Mouse (Mus musculus): ENCODE measurements around the gene Itsn1. TPM values are rescaled to one million over a fixed set of nuclear protein-coding genes. Genes with fewer than 3 reads are reported as not detected.

The Itsn1 gene
- total and polyA plus RNA-seq, 2 experiments from 2014 or later: 43.5 to 90.5 TPM

- 60% methylated on average over 14 of the region's 14 CpGs for WGBS
- no peaks in the 10 kb centered on the region for H3K9me3 ChIP-seq (ENCODE audit: low read length)
- H3K36me3 ChIP-seq (ENCODE audit: insufficient read depth): peaks cover 57% of the 10 kb centered on the region
- peak overlapping the region; percentile 24 for H3K27ac ChIP-seq (ENCODE audit: low read depth, low read length)
- ATAC-seq (peak; percentile 36; the same call in 1 of the 2 replicates), DNase-seq (no peak)
- no peak overlapping the region for H3K9ac ChIP-seq
- H3K4me2 ChIP-seq (ENCODE audit: low read depth): no peak overlapping the region
- H3K4me3 ChIP-seq (ENCODE audit: low read depth, low read length): no peak overlapping the region
- TF ChIP-seq CTCF (IDR thresholded peaks at IDR 0.05; ENCODE audit: low read depth): no peak
- H3K4me1 ChIP-seq (ENCODE audit: insufficient read depth): no peaks in the 10 kb centered on the region
- H3K27me3 ChIP-seq (ENCODE audit: insufficient read depth, low read length): no peaks in the 10 kb centered on the region
Observed at GRCm38 (mm10) chr16:91860471-91861125, 131.5 kb downstream of the Itsn1 start.

GRCm38 (mm10) chr16:91861784-91862371, 132.8 kb downstream of the Itsn1 start:
- Histone ChIP-seq H3K36me3 (ENCODE audit: insufficient read depth) (peaks cover 55% of the 10 kb centered on the region), H3K4me1 (ENCODE audit: insufficient read depth) (no peaks in the 10 kb centered on the region), H3K4me3 (ENCODE audit: low read depth, low read length) (no peak overlapping the region), H3K9me3 (ENCODE audit: low read length) (no peaks in the 10 kb centered on the region), H3K27ac (ENCODE audit: low read depth, low read length) (peak overlapping the region; percentile 57), H3K9ac (no peak overlapping the region), H3K27me3 (ENCODE audit: insufficient read depth, low read length) (no peaks in the 10 kb centered on the region), H3K4me2 (ENCODE audit: low read depth) (no peak overlapping the region)
- TF ChIP-seq CTCF (IDR thresholded peaks at IDR 0.05; ENCODE audit: low read depth): no peak
- ATAC-seq: peak; percentile 52
- 68% methylated on average over 6 of the region's 6 CpGs for WGBS
- no peak for DNase-seq

- no peak for TF ChIP-seq CTCF (IDR thresholded peaks at IDR 0.05; ENCODE audit: low read depth)
- 82% methylated on average over 7 of the region's 7 CpGs for WGBS
Observed at GRCm38 (mm10) chr16:91862836-91863235, 133.8 kb downstream of the Itsn1 start.

GRCm38 (mm10) chr16:91864646-91865332, 135.7 kb downstream of the Itsn1 start:
- Histone ChIP-seq H3K9me3 (ENCODE audit: low read length) (no peaks in the 10 kb centered on the region), H3K9ac (no peak overlapping the region), H3K27me3 (ENCODE audit: insufficient read depth, low read length) (no peaks in the 10 kb centered on the region), H3K4me1 (ENCODE audit: insufficient read depth) (no peaks in the 10 kb centered on the region), H3K36me3 (ENCODE audit: insufficient read depth) (peaks cover 58% of the 10 kb centered on the region), H3K27ac (ENCODE audit: low read depth, low read length) (no peak overlapping the region), H3K4me3 (ENCODE audit: low read depth, low read length) (no peak overlapping the region), H3K4me2 (ENCODE audit: low read depth) (no peak overlapping the region)
- ATAC-seq (no peak), DNase-seq (no peak)
- WGBS: 74% methylated on average over 10 of the region's 10 CpGs
- no peak for TF ChIP-seq CTCF (IDR thresholded peaks at IDR 0.05; ENCODE audit: low read depth)

More at GRCm38 (mm10) chr16:91862836-91863235, 133.8 kb downstream of the Itsn1 start:
- H3K4me3 ChIP-seq (ENCODE audit: low read depth, low read length): no peak overlapping the region
- H3K27ac ChIP-seq (ENCODE audit: low read depth, low read length): no peak overlapping the region; the same call in 1 of the 2 replicates
- H3K36me3 ChIP-seq (ENCODE audit: insufficient read depth): peaks cover 51% of the 10 kb centered on the region
- H3K4me1 ChIP-seq (ENCODE audit: insufficient read depth): no peaks in the 10 kb centered on the region
- ATAC-seq (no peak), DNase-seq (no peak)
- H3K9ac ChIP-seq: no peak overlapping the region
- no peak overlapping the region for H3K4me2 ChIP-seq (ENCODE audit: low read depth)
- H3K9me3 ChIP-seq (ENCODE audit: low read length): no peaks in the 10 kb centered on the region
- no peaks in the 10 kb centered on the region for H3K27me3 ChIP-seq (ENCODE audit: insufficient read depth, low read length)

- no peak overlapping the region for H3K4me2 ChIP-seq (ENCODE audit: low read depth)
- no peak overlapping the region for H3K4me3 ChIP-seq (ENCODE audit: low read depth, low read length)
- H3K4me1 ChIP-seq (ENCODE audit: insufficient read depth): no peaks in the 10 kb centered on the region
- H3K9me3 ChIP-seq (ENCODE audit: low read length): no peaks in the 10 kb centered on the region
- no peak for TF ChIP-seq CTCF (IDR thresholded peaks at IDR 0.05; ENCODE audit: low read depth)
- no peak for ATAC-seq
- no peak for DNase-seq
- H3K36me3 ChIP-seq (ENCODE audit: insufficient read depth): peaks cover 66% of the 10 kb centered on the region
- no peak overlapping the region for H3K27ac ChIP-seq (ENCODE audit: low read depth, low read length)
- H3K9ac ChIP-seq: no peak overlapping the region
- H3K27me3 ChIP-seq (ENCODE audit: insufficient read depth, low read length): no peaks in the 10 kb centered on the region
- 77% methylated on average over 7 of the region's 7 CpGs for WGBS
Observed at GRCm38 (mm10) chr16:91865570-91866257, 136.6 kb downstream of the Itsn1 start.

- peaks cover 71% of the 10 kb centered on the region for H3K36me3 ChIP-seq (ENCODE audit: insufficient read depth)
Observed at GRCm38 (mm10) chr16:91866258-91866634, 137.2 kb downstream of the Itsn1 start.

More at GRCm38 (mm10) chr16:91866258-91866634, 137.2 kb downstream of the Itsn1 start:
- Histone ChIP-seq H3K27me3 (ENCODE audit: insufficient read depth, low read length) (no peaks in the 10 kb centered on the region), H3K27ac (ENCODE audit: low read depth, low read length) (no peak overlapping the region), H3K9ac (no peak overlapping the region), H3K4me3 (ENCODE audit: low read depth, low read length) (no peak overlapping the region), H3K4me1 (ENCODE audit: insufficient read depth) (no peaks in the 10 kb centered on the region), H3K9me3 (ENCODE audit: low read length) (no peaks in the 10 kb centered on the region), H3K4me2 (ENCODE audit: low read depth) (no peak overlapping the region)
- 78% methylated on average over 5 of the region's 5 CpGs for WGBS
- TF ChIP-seq CTCF (IDR thresholded peaks at IDR 0.05; ENCODE audit: low read depth): no peak
- DNase-seq (no peak), ATAC-seq (no peak)
